Mouse (Mus musculus): ENCODE results near the gene Mettl27.

DNA sequence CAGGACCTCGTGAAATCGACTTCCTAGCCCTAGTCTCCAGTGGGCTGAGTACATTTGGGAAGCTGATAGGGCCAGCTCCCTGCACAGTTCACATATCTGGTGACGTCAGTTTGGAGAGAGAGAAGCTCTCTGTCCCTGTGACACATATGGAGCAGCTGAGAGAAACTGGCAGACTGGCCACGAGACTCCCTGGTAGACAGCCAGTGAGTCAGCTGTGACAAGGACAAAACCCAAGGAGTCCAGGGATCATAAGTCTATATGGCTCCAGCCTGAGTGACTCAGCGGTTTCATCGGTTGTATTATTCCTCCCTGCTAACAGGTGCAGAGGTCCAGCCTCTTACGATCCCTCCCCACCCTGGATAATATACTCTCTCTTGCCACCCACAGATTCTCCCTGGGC lies 26.9 kb downstream of the Mettl27 start:
- TF ChIP-seq CTCF (IDR thresholded peaks at IDR 0.05; ENCODE audit: insufficient read depth, low read length) (no peak), POLR2A (IDR thresholded peaks at IDR 0.05; ENCODE audit: borderline replicate concordance, extremely low read depth, low read depth, low read length) (no peak)
